Mouse (Mus musculus): ENCODE data around the gene Gstm7. TPM values are rescaled to one million over a fixed set of nuclear protein-coding genes. Genes with fewer than 3 reads are reported as not detected.
"Not testable (repeated sequence)": the region's sequence is repeated elsewhere in the genome, so short reads cannot be mapped to it uniquely, and the experiment has no call there.

The Gstm7 gene
- polyA plus RNA-seq, 1 experiment: 10.3 TPM

- Histone ChIP-seq H3K4me1 (ENCODE audit: control insufficient read depth, insufficient read depth, insufficient read length, low read length) (no peaks in the 10 kb centered on the region), H3K27ac (replicated peaks; ENCODE audit: low read depth, low read length) (no peak overlapping the region), H3K4me3 (ENCODE audit: insufficient read depth, low read depth, low read length) (no peak overlapping the region)
Measured at GRCm38 (mm10) chr3:107917783-107918408, 13.7 kb downstream of the Gstm7 start.

GRCm38 (mm10) chr3:107917097-107917496 lies 14.5 kb downstream of the Gstm7 start:
- H3K4me1 ChIP-seq (ENCODE audit: control insufficient read depth, insufficient read depth, insufficient read length, low read length): no peaks in the 10 kb centered on the region
- no peak overlapping the region for H3K27ac ChIP-seq (replicated peaks; ENCODE audit: low read depth, low read length)
- H3K4me3 ChIP-seq (ENCODE audit: insufficient read depth, low read depth, low read length): no peak overlapping the region

GRCm38 (mm10) chr3:107916674-107917073 lies 14.9 kb downstream of the Gstm7 start:
- H3K27ac ChIP-seq (replicated peaks; ENCODE audit: low read depth, low read length): no peak overlapping the region
- H3K4me1 ChIP-seq (ENCODE audit: control insufficient read depth, insufficient read depth, insufficient read length, low read length): no peaks in the 10 kb centered on the region

GRCm38 (mm10) chr3:107905942-107906341 lies 25.7 kb downstream of the Gstm7 start:
- Histone ChIP-seq H3K4me1 (ENCODE audit: control insufficient read depth, insufficient read depth, insufficient read length, low read length) (no peaks in the 10 kb centered on the region), H3K27ac (replicated peaks; ENCODE audit: low read depth, low read length) (no peak overlapping the region), H3K4me3 (ENCODE audit: insufficient read depth, low read depth, low read length) (no peak overlapping the region)

More at GRCm38 (mm10) chr3:107916674-107917073, 14.9 kb downstream of the Gstm7 start:
- H3K4me3 ChIP-seq (ENCODE audit: insufficient read depth, low read depth, low read length): no peak overlapping the region

GRCm38 (mm10) chr3:107900955-107901673 lies 30.5 kb downstream of the Gstm7 start:
- Histone ChIP-seq H3K4me3 (ENCODE audit: insufficient read depth, low read depth, low read length) (no peak overlapping the region), H3K27ac (replicated peaks; ENCODE audit: low read depth, low read length) (no peak overlapping the region), H3K4me1 (ENCODE audit: control insufficient read depth, insufficient read depth, insufficient read length, low read length) (peaks cover 2% of the 10 kb centered on the region)

GRCm38 (mm10) chr3:107898691-107899090 lies 32.9 kb downstream of the Gstm7 start:
- Histone ChIP-seq H3K4me1 (ENCODE audit: control insufficient read depth, insufficient read depth, insufficient read length, low read length) (peaks cover 3% of the 10 kb centered on the region), H3K27ac (replicated peaks; ENCODE audit: low read depth, low read length) (no peak overlapping the region), H3K4me3 (ENCODE audit: insufficient read depth, low read depth, low read length) (no peak overlapping the region)

GRCm38 (mm10) chr3:107895720-107896569 lies 35.7 kb downstream of the Gstm7 start, which contains the start of gene Gstm5:
Gstm5 (plus strand) TSS chr3:107895821.
- Histone ChIP-seq H3K4me1 (ENCODE audit: control insufficient read depth, insufficient read depth, insufficient read length, low read length) (peaks cover 3% of the 10 kb centered on the region), H3K4me3 (ENCODE audit: insufficient read depth, low read depth, low read length) (peak within 1 kb of the TSS; percentile 57), H3K27ac (replicated peaks; ENCODE audit: low read depth, low read length) (no peak within 1 kb of the TSS)

GRCm38 (mm10) chr3:107895194-107895719 lies 36.4 kb downstream of the Gstm7 start:
- peak overlapping the region; percentile 57 for H3K4me3 ChIP-seq (ENCODE audit: insufficient read depth, low read depth, low read length)
- no peak overlapping the region for H3K27ac ChIP-seq (replicated peaks; ENCODE audit: low read depth, low read length)

GRCm38 (mm10) chr3:107889236-107889635 lies 42.4 kb downstream of the Gstm7 start:
- H3K27ac ChIP-seq (replicated peaks; ENCODE audit: low read depth, low read length); H3K4me3 ChIP-seq (ENCODE audit: insufficient read depth, low read depth, low read length); H3K4me1 ChIP-seq (ENCODE audit: control insufficient read depth, insufficient read depth, insufficient read length, low read length): not testable (repeated sequence)

More at GRCm38 (mm10) chr3:107895194-107895719, 36.4 kb downstream of the Gstm7 start:
- H3K4me1 ChIP-seq (ENCODE audit: control insufficient read depth, insufficient read depth, insufficient read length, low read length): peaks cover 3% of the 10 kb centered on the region

GRCm38 (mm10) chr3:107887674-107888495 lies 43.7 kb downstream of the Gstm7 start:
- no peak overlapping the region for H3K4me3 ChIP-seq (ENCODE audit: insufficient read depth, low read depth, low read length)
- no peak overlapping the region for H3K27ac ChIP-seq (replicated peaks; ENCODE audit: low read depth, low read length)

GRCm38 (mm10) chr3:107877747-107878736 lies 53.6 kb downstream of the Gstm7 start:
- Histone ChIP-seq H3K4me1 (ENCODE audit: control insufficient read depth, insufficient read depth, insufficient read length, low read length) (no peaks in the 10 kb centered on the region), H3K4me3 (ENCODE audit: insufficient read depth, low read depth, low read length) (no peak overlapping the region), H3K27ac (replicated peaks; ENCODE audit: low read depth, low read length) (no peak overlapping the region)

More at GRCm38 (mm10) chr3:107887674-107888495, 43.7 kb downstream of the Gstm7 start:
- no peaks in the 10 kb centered on the region for H3K4me1 ChIP-seq (ENCODE audit: control insufficient read depth, insufficient read depth, insufficient read length, low read length)

- no peak within 1 kb of the TSS for H3K27ac ChIP-seq (replicated peaks; ENCODE audit: low read depth, low read length)
- no peaks in the 10 kb centered on the region for H3K4me1 ChIP-seq (ENCODE audit: control insufficient read depth, insufficient read depth, insufficient read length, low read length)
- no peak within 1 kb of the TSS for H3K4me3 ChIP-seq (ENCODE audit: insufficient read depth, low read depth, low read length)
Measured at GRCm38 (mm10) chr3:107877005-107877404, 54.6 kb downstream of the Gstm7 start, which contains the start of gene Eps8l3. Eps8l3 (plus strand) TSS chr3:107877229.

Data from brown adipose tissue, adult 24 weeks (tissue).